Mouse (Mus musculus) lung, embryonic 15.5 days (tissue): ENCODE results near the gene AK157302. TPM values are rescaled to one million over a fixed set of nuclear protein-coding genes. Genes with fewer than 3 reads are reported as not detected.

Experiments
- microRNA counts: library from miRNA; unstranded; fragments of <30 nt; microRNA quantifications from one replicate; lab custom pipeline; 2016
- microRNA-seq: library from miRNA; unstranded; fragments of <30 nt; microRNA quantifications from one replicate; pipeline ENCODE4, GENCODE M21; 2016
- polyA plus RNA-seq: library from polyadenylated mRNA; unstranded; fragments of >200 nt; fragmentation: Nextera tagmentation; extraction: Ambion mirVana; gene quantifications from 2 replicates; pipeline ENCODE4 v1.2.1, GENCODE M21; 2015

The AK157302 gene
- polyA plus RNA-seq, 1 experiment from 2014 or later: 0.29 TPM

MicroRNAs within 50 kb of the gene (microRNA counts, 519-probe panel; counts per million panel counts)
- 2,517 counts per million, percentile 53 among the panel's probes with 10 or more counts for microRNA mmu-miR-1896 (lab: Ali Mortazavi, UCI)

Small RNA genes within 50 kb of the gene (microRNA-seq; reads per million reads assigned to microRNA genes)
- not detected for gene Mir1896

Other genes starting within 250 kb of the AK157302 start
- gene Gpx5, start 202.5 kb upstream of the AK157302 start, polyA plus RNA-seq: not detected in 2 replicates
- gene Gpx6, start 183.1 kb upstream of the AK157302 start, polyA plus RNA-seq: not detected in 2 replicates
- gene Olfr1367, start 148.3 kb upstream of the AK157302 start, polyA plus RNA-seq: not detected in 2 replicates
- 12.6 and 13.3 TPM in 2 replicates for gene Zscan12, start 132.4 kb upstream of the AK157302 start, polyA plus RNA-seq
- gene Zkscan3, start 92.5 kb upstream of the AK157302 start, polyA plus RNA-seq: 83.4 and 90.4 TPM in 2 replicates
- 2.8 and 3.0 TPM in 2 replicates for gene Pgbd1, start 54.2 kb upstream of the AK157302 start, polyA plus RNA-seq
- 31.3 and 33.8 TPM in 2 replicates for gene Zscan26, start 41.5 kb upstream of the AK157302 start, polyA plus RNA-seq
- 3.1 and 3.8 TPM in 2 replicates for gene Nkapl, start 26.7 kb upstream of the AK157302 start, polyA plus RNA-seq
- 3.4 TPM in 2 replicates for gene Zkscan4, start 16.3 kb upstream of the AK157302 start, polyA plus RNA-seq
- not detected in 2 replicates for gene Gm10065, start 15.8 kb upstream of the AK157302 start, polyA plus RNA-seq
- gene Gm11273, start 6.2 kb downstream of the AK157302 start, polyA plus RNA-seq: 4.9 and 6.1 TPM in 2 replicates
- 5.5 and 6.8 TPM in 2 replicates for gene Zkscan8, start 35.9 kb downstream of the AK157302 start, polyA plus RNA-seq
- gene Olfr1366, start 47.6 kb downstream of the AK157302 start, polyA plus RNA-seq: 0.10 and 0.26 TPM in 2 replicates
- gene Olfr1535, start 64.7 kb downstream of the AK157302 start, polyA plus RNA-seq: 0.04 TPM in 1 of 2 replicates, not detected in the other
- gene Olfr1364, start 86.5 kb downstream of the AK157302 start, polyA plus RNA-seq: not detected in 2 replicates
- gene Olfr1362, start 118.8 kb downstream of the AK157302 start, polyA plus RNA-seq: not detected in 2 replicates
- gene Olfr11, start 147.3 kb downstream of the AK157302 start, polyA plus RNA-seq: not detected in 2 replicates
- not detected in 2 replicates for gene Olfr1361, start 168.2 kb downstream of the AK157302 start, polyA plus RNA-seq
- not detected in 2 replicates for gene Olfr1360, start 182.2 kb downstream of the AK157302 start, polyA plus RNA-seq
- not detected in 2 replicates for gene Olfr1359, start 202.9 kb downstream of the AK157302 start, polyA plus RNA-seq
- gene Hist1h2bl, start 220.9 kb downstream of the AK157302 start, polyA plus RNA-seq: 2.0 and 3.0 TPM in 2 replicates
- 25.5 and 29.4 TPM in 2 replicates for gene Hist1h2ai, start 221.2 kb downstream of the AK157302 start, polyA plus RNA-seq
- gene Hist1h3h, start 222.4 kb downstream of the AK157302 start, polyA plus RNA-seq: 11.8 and 14.4 TPM in 2 replicates
- 4.5 and 5.5 TPM in 2 replicates for gene Hist1h2bm, start 226.8 kb downstream of the AK157302 start, polyA plus RNA-seq
- 1.8 and 3.1 TPM in 2 replicates for gene Hist1h4j, start 239.8 kb downstream of the AK157302 start, polyA plus RNA-seq